Mouse (Mus musculus) right cerebral cortex, postnatal 4 days (tissue): ENCODE data around the gene Pp2d1.

Source experiments
- DNase-seq: peaks from one replicate; pipeline ENCODE4 v3.0.0-alpha.2; 2022

Gene Pp2d1

DNA sequence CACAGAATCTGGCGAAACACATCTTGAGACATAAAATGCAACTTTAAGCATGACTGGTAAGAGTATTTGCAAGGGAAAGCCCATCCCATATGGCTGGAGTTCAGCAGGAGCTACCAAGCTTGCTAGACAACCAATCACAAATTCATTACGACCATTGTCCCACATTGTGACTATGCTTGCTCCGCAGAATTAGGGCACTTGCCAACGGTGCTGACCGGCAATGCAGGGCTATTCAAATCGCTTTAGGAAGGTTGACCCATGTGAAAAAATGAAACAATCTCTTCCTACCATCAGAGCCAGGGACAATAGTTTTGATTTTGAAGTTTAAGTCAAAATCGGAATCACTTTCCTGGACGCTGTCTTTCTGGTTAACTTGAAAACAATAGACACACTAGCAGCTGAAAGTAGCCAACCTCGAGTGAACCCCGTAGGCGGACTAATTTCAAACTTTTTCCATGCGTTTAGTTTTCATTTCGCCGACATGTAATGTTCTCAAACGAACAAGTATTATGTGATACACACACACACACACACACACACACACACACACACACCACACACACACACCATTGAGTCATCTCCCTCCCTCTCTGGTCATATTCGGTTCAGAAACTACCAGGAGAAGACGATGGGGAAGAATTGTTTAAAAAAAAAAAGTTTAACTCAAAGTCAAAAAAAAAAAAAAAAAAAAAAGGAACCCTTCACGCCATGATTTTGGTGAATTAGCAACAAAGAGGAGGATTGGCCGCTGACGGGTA lies 27.1 kb upstream of the Pp2d1 start, which contains the start of gene Kat2b:
Gene Kat2b, plus strand, starts transcription at position 701 of the 758 bp plus-strand sequence.
- DNase-seq = no peak

DNA sequence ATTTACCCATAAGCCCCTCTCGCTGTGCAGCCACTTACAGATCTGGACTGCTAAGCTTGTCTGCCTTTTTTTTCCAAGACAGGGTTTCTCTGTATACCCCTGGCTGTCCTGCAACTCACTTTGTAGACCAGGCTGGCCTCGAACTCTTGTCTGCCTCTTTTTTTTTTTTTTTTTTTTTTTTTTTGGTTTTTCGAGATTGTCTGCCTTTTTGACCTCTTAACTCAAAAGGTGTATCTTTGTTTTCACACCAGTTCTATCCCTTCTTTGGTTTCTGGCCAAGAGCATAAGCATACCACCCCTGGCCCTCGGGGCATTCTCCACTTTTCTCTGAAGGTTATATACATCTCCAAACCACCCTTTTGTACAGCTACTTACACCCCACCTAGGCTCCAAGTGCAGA lies 25.6 kb upstream of the Pp2d1 start:
- DNase-seq = no peak

DNA sequence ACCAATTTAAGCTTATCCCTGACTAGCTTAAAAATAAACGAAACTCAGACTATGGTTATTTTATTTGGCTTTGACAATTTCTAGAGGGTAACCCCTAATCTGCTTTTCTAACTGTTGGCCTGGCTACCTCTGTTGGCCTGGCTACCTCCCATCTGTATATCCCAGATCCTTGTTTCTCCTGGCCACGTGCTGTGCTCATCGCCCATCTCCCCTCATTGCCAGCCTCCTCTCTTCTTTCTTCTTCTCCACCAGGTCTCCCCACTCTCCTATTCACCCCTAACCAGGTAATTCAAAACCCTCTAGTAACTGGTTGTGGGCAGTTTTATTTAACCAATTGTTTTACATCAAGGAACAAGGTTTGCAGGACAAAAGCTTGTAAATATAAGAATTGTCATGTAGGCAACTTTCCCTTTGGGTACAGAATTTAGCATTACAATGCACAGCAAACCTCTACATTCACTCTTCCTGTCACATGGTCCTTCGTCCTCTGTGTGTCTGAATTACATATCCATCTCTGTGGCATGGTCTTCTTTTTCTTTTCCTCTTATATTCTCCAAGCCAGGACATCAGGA lies 22.3 kb upstream of the Pp2d1 start:
- no peak for DNase-seq

DNA sequence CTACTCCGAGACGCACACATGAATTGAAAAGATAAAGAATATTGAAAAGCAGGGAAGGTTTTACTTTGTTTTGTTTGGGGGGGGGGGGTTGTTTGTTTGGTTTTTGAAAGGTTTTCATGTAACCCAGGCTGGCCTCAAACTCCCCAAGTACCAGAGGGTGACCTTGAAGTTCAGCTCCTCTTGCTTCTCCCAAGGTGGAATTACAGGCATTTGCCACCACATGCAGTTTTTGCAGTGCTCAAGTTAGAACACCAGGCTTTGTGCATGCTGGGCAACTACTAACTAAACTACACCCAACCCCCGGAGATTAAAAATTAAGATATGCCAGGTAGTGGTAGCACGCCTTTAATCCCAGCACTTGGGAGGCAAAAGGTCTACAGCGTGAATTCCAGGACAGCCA lies 20.4 kb upstream of the Pp2d1 start:
- DNase-seq = no peak

DNA sequence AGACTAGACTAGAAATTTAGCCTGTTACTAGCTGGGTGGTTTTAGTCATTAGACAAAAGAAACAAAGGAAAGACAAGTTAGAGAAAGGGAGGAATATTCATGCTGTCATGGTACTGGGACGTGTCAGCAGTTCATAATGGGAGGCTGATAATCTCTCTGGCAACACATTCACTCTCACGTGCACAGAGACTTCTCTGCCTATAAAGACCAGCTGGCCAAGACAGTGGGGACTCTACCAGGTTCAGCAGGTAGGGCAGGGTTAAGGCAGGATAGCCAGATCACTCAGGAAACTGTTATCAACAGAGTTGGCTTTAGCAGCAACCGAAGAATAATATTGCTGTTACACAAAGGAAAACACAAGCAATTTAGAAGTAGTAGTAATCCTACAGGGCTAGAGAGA lies 18.2 kb upstream of the Pp2d1 start:
- no peak for DNase-seq

DNA sequence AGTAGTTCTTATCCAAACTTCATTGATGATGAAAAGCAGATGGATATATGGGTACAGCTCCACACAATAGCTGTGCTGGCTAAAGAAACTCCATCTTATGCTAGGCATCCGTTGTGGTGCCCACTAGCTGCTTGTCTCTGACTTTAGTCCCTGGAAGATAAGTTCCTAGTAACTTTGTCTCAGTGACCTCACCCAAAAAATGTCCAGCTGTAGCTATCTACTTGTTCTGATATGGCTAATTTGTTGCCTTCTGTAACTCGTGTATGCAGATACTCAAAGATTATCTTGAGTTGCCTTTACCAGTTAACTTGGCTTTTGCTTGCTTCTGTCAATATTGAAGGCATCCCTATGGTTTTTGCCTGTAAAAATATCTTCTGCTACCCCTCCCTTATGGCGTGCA lies 15.6 kb upstream of the Pp2d1 start:
- DNase-seq = no peak

DNA sequence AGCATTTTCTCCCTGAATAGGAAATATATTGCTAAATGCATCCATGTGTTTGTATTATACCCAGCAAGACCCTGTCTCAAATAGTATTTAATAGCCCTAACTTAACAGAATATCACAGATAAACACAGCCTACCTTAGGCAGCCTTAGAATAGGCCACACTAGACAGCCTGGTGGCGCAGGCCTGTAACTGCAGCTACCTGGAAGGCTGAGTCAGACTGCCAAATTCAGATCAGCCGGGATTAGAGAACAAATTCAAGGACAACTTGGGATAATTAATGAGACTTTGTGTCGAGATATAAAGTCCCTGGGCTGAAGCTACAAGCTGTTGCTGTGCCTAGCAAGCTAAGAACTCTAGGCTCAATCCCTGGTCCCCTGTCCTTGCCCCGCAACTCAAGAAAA lies 14.8 kb upstream of the Pp2d1 start:
- no peak for DNase-seq

DNA sequence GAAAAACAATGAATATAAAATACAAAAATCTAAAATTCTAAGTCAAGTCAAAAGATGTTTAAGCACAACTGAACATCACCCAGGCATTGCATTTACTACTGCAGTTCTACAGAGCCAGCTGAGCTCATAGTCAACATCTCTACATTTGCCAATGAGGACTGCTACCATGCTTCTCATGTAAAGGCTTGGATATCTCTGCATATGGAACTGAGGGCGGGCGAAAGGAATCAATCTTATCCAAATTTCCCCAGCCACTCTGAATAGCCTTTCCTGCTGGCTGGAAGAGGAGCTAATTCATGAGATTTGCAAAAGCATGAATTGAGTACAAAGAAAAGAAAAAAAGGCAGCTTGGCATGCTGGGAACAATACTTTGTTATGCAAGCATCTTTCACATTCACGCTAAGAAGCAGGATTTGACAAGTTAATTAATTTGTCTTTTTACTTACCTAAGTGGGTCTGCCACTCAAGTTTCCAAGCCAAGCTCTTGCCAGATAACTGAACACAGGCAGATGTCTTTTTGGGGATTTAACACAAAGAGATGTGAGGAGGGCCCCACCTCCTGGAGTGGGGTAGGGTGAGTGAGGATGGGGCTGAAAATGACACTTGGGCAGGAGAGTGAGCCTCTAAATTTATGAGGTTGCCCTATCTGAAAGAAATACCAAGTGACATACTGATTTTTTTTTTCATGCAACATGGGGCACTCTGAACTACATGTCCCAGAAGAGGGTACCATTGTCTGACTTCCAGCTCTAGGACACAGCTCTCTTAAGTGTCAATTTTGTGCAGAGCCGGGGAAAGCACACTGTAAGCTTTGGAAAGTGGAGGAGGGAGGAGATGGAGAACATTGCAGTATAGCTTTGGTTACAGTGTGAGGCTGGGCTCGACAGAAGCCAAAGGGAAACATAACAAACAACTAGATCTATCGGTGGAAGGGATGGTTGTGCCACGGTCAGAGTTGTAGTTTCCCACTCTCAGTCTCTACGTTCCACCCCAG lies 12.4 kb upstream of the Pp2d1 start:
- DNase-seq = no peak

DNA sequence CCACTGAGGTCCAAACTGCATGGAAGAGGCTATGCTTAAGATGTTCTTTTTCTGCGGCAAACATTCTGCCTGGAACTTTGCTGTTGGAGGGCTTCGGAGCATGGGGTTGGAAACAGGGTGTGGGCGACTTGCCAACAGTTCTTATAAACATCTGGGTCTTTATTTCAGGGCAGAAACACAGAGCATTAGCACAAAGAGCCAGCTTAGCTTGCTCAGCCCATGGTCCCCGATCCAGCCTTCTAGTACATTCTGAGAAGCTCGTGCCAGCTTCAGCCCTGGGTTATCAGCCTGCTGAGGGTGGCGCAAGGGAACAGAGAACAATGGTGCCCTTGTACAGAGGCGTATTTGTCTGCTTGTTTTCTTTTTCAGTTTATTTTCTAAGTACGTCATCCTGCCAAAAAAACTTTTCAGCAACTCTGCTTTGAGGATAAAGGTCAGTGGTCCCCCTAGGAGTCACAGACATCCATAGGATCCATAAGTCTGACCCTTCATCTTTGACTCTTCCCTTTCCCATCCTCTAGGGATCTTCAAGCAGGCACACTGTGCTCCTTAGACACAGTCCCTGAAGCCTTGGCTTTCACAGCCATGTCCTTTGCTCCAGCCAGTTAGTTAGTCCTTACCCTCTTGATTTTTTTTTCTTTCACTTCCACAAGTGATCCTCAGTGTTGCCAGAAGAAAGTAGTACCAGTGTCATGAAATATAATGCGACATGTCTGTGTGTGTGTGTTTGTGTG lies 4.5 kb upstream of the Pp2d1 start:
- peak; percentile 20 for DNase-seq

DNA sequence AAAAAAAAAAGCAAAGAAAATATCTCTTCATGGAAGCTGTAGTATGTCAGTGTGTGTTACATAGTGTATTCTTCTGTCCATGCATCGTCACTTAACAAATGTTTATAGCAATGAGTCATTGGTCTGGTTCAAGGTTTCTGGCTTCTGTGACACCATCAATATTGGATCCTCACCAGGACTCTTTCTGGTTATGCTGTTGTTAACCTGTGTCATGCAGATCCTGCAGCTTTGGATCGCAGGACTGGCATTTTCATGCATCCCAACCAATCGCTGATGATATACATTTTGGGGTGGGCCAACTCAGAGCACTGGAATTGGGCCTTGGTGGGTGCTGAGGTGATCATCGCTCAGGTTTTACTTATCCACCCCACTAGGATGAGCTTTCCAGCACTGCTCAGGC lies 3.3 kb upstream of the Pp2d1 start:
- no peak for DNase-seq

DNA sequence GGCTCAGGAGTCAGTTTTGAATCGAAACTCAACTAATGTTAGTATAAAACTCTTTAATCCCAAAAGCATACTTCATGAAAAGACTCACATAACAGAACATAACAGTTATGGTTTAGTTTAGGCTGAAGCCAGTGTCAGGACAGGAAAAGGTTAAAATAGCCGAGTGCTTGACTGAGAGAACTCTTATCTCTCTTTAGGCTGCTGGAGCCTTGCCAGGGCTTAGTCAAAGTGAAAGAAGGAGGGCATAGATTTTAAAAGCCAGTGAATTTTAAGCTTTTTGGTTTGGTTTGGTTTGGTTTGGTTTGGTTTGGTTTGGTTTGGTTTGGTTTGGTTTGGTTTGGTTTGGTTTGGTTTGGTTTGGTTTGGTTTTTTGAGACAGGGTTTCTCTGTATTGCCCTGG lies 6.8 kb downstream of the Pp2d1 start:
- no peak for DNase-seq

DNA sequence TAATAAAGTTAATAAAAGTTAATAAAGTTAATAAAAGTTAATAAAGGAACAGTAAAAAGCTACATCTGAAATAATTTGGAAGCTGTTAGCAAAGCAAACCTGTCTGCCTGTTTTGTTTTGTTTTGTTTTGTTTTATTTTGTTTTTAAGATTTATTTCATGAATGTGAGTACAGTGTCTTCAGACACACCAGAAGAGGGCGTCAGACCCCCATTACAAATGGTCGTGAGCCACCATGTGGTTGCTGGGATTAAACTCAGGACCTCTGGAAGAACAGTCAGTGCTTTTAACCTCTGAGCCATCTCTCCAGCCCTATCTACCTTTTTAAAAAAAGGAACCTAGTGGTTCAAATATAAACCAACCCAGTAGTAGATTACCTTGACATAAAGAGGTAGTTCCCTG lies 8.1 kb downstream of the Pp2d1 start:
- DNase-seq = no peak

DNA sequence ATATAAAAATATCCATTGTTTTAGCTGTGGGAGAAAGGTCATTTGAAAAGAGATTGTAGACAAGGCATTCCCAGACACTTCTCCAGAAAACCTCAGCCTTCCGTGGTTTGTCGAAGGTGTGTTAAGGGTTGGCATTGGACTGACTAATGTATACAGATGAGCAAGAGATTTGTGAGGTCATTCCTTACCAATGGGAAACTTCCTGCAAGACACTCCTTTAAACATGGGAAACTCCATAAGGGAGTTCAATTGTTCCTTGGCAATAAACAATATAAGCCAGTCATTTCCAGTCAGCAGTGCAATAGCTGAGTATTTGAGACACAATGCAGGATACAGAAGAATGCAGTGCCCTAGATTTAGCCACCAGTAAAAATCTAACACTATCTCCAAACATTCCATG lies 11.2 kb downstream of the Pp2d1 start:
- DNase-seq = no peak

DNA sequence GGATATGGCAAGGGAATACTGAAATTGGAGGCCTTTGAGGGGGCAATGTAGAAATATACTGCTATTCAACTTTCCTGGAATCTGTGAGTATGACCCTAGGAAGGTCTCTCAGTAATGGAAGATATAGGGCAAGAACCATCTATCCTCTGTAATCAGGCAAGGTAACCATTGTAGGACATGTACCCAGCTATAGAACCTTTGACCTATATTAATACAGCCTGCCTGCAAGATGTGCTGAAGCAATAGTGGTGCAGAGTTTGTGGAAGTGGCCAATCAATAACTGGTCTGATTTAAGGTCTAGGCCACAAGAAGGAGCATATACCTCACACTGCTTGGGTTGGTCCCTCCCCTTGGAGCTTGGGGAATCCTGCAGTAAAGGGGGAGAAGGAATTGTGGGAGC lies 18.7 kb downstream of the Pp2d1 start:
- DNase-seq = no peak

DNA sequence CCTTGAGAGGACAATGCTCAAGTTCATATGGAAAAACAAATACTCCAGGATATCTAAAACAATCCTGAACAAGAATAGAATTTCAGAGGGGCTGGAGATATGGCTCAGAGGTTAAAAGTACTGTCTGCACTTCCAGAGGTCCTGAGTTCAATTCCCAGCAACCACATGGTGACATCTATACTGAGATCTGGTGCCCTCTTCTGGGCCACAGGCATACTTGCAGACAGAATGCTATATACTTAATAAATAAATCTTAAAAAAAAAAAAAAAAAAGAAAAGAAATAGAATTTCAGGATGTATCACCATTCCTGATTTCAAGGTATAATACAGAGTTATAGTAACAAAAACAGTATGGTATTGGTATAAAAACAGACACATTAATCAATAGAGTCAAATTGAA lies 19.9 kb downstream of the Pp2d1 start:
- no peak for DNase-seq

DNA sequence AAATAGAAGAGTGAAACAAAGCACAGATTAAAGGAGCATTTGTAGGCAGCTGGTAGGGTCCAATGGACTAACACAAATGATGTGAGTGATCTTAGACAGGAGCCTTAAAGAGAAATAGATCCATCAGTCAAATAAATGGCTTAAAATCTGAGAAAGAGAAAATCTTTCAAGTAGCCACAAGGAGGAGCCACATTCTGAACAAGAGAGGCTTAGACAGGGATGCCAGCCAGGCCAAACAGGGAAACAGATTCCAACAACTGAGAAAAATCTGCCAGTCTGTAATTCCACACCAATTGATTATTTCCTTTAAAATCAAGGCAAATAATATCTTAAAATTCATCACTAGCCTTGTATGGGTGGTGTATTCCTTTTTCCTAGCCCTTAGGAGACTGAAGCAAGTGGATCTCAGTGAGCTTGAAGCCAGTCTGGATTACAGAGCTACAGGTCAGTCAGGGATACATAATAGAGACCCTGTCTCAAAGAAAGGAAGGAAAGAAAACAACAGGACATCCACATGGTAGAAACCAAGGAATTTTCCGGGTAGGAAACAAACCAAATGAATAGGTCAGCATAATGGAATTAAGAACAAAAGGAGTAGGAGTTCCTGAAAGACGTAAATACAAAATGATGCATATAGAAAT lies 26.8 kb downstream of the Pp2d1 start:
- peak; percentile 28 for DNase-seq

DNA sequence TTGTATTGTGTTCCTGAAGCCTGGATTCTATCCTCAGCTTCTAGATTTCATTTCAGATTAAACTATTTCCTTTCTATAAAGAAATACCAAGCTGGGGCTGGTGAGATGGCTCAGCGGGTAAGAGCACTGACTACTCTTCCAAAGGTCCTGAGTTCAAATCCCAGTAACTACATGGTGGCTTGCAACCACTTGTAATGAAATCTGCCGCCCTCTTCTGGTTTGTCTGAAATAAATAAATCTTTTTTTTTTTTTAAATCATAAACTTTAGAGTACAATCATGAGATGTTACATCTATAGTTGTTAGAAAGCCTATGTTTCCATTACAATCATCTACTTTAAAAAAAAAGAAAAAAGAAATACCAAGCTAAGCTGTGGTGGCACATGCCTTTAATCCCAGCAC lies 36.3 kb downstream of the Pp2d1 start:
- DNase-seq = no peak

DNA sequence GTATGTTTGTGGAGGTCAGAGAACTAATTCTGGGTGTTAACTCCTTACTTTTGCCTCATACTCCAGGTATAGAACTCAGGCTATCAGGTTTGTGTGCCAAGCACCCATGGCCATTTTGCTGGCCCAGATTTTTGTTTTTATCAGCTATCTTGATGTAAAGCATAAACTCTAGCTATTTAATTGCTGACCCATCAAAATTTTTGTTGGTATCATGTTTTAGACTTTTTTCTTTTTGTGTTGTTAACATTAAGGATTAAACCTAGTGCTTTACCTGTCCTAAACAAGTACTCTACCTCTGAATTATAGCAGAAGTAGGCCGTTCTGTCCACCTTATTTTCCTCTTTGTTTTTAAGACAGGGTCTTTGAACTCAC lies 50.3 kb downstream of the Pp2d1 start:
- no peak for DNase-seq

DNA sequence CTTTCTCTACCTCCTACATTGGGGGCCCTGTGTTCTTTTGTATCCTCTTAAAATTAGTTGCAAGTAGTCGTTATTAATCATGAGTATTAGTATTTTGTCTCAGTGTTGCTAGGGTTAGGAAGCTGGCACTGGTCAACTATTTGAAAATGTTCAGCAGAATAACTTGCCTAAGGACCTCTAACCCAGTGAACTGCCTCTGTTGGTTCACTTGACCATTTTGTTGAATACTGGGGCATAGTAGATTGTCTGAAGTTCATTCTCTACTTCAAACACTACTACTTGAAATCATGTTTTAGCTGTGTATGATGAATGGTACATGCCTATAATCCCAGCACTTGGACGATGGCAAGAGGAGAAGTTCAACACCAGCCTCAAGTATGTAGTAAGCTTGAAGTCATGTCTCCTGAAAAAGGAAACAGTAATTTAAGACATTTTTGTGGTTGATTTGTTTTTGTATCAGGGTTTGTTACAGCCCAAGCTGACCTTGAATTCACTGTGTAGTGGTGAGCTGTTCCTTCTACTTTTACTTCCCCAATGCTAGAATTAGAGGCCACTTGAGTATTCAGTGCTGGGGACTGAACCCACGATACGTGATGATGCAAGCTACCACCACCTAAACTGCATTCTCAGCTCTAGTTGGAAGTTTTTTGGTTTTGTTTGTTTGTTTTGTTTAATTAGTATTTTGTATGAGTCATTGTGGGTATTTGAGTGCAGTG lies 50.8 kb downstream of the Pp2d1 start:
- no peak for DNase-seq

DNA sequence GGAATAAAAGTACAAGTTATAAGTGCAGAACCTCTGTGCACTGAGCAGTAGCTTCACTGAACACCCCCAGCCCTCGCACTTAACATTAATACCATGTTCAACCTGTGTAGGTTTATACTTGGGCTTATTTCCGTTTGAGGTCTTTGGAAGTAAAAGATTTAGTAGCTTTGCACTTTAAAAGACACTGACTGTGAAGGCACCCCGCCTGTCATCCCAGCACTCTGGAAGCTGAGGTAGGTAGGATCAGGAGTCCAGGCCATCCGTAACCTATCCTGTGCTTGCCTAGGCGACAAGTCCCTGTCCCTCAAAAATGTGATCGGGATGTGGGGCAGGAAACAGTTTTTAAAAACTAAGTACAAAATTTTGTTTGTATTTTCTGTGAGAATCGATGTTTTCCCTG lies 58.8 kb downstream of the Pp2d1 start:
- no peak for DNase-seq

DNA sequence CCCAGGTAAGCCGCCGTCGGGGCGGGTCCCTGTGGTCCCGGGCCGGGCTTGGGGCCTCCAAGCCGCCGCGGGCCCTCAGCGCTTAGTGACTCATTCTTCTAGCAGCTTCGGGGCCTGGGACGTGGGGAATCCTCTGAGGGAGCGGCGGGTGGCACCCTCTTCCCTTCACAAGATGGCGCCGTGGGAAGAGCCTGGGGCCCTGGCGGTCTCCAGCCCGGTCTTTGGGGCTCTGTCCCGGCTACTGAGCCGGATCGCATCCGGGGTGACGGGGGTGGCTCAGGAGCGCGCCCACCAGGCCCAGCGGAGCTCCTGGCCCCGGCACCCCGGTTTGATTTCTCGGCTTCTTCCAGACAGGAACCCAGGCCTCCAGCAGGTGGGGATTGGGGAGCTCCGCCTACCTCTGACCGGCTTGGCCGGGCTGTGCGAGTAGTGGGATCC lies 59.6 kb downstream of the Pp2d1 start:
- peak; percentile 48 for DNase-seq
